Mouse (Mus musculus): Measurements from ENCODE around the gene Pcyt1b. TPM values are rescaled to one million over a fixed set of nuclear protein-coding genes. Genes with fewer than 3 reads are reported as not detected.

The Pcyt1b gene
- polyA plus RNA-seq, 1 experiment from 2014 or later, result 1.7 TPM

- H3K4me1 ChIP-seq (replicated peaks), result no peaks in the 10 kb centered on the region
- no peaks in the 10 kb centered on the region for H3K9me3 ChIP-seq
- no peak overlapping the region for H3K4me3 ChIP-seq (replicated peaks)
- no peak overlapping the region for H3K4me2 ChIP-seq (replicated peaks)
- 84% methylated on average over 6 of the region's 6 CpGs for WGBS
- H3K9ac ChIP-seq, result no peak overlapping the region
- no peaks in the 10 kb centered on the region for H3K36me3 ChIP-seq
- no peak overlapping the region for H3K27ac ChIP-seq
- no peak for ATAC-seq
- no peaks in the 10 kb centered on the region for H3K27me3 ChIP-seq (replicated peaks)
Measured at GRCm38 (mm10) chrX:93750566-93750965, 95.9 kb downstream of the Pcyt1b start.

- no peaks in the 10 kb centered on the region for H3K4me1 ChIP-seq (replicated peaks)
- ATAC-seq, result no peak
- WGBS, result 68% methylated on average over 11 of the region's 11 CpGs
- no peak overlapping the region for H3K4me2 ChIP-seq (replicated peaks)
- H3K4me3 ChIP-seq (replicated peaks), result no peak overlapping the region
- H3K9me3 ChIP-seq, result no peaks in the 10 kb centered on the region
- no peaks in the 10 kb centered on the region; the same call in 1 of the 2 replicates for H3K27me3 ChIP-seq (replicated peaks)
- H3K36me3 ChIP-seq, result no peaks in the 10 kb centered on the region
- H3K27ac ChIP-seq, result no peak overlapping the region
- no peak overlapping the region for H3K9ac ChIP-seq
Measured at GRCm38 (mm10) chrX:93755210-93755842, 100.7 kb downstream of the Pcyt1b start.

- H3K9me3 ChIP-seq, result no peaks in the 10 kb centered on the region
- WGBS, result 54% methylated on average over 7 of the region's 7 CpGs
- no peaks in the 10 kb centered on the region for H3K36me3 ChIP-seq
- H3K4me3 ChIP-seq (replicated peaks), result no peak overlapping the region
- no peak overlapping the region for H3K27ac ChIP-seq
- no peak overlapping the region for H3K9ac ChIP-seq
- H3K4me2 ChIP-seq (replicated peaks), result no peak overlapping the region
- H3K4me1 ChIP-seq (replicated peaks), result no peaks in the 10 kb centered on the region
- peak; percentile 53; the same call in 1 of the 2 replicates for ATAC-seq
- no peaks in the 10 kb centered on the region; the same call in 1 of the 2 replicates for H3K27me3 ChIP-seq (replicated peaks)
Measured at GRCm38 (mm10) chrX:93756867-93757455, 102.3 kb downstream of the Pcyt1b start.

- Histone ChIP-seq H3K27ac (no peak overlapping the region), H3K4me3 (replicated peaks) (no peak overlapping the region), H3K4me2 (replicated peaks) (no peak overlapping the region), H3K9ac (no peak overlapping the region), H3K36me3 (no peaks in the 10 kb centered on the region), H3K4me1 (replicated peaks) (no peaks in the 10 kb centered on the region), H3K9me3 (no peaks in the 10 kb centered on the region), H3K27me3 (replicated peaks) (no peaks in the 10 kb centered on the region; the same call in 1 of the 2 replicates)
- no peak for ATAC-seq
- WGBS, result 67% methylated on average over 3 of the region's 3 CpGs
Measured at GRCm38 (mm10) chrX:93760770-93761169, 106.1 kb downstream of the Pcyt1b start.

- no peaks in the 10 kb centered on the region for H3K27me3 ChIP-seq (replicated peaks)
- no peak for ATAC-seq
- H3K9me3 ChIP-seq, result no peaks in the 10 kb centered on the region
- no peak overlapping the region for H3K27ac ChIP-seq
- H3K36me3 ChIP-seq, result no peaks in the 10 kb centered on the region
- 67% methylated on average over 1 of the region's 1 CpGs for WGBS
- no peak overlapping the region for H3K9ac ChIP-seq
- H3K4me1 ChIP-seq (replicated peaks), result no peaks in the 10 kb centered on the region
- H3K4me3 ChIP-seq (replicated peaks), result no peak overlapping the region
- H3K4me2 ChIP-seq (replicated peaks), result no peak overlapping the region
Measured at GRCm38 (mm10) chrX:93789562-93789961, 134.9 kb downstream of the Pcyt1b start.

GRCm38 (mm10) chrX:93793168-93793567 lies 138.5 kb downstream of the Pcyt1b start:
- Histone ChIP-seq H3K4me1 (replicated peaks) (no peaks in the 10 kb centered on the region), H3K4me2 (replicated peaks) (no peak overlapping the region), H3K9ac (no peak overlapping the region), H3K4me3 (replicated peaks) (no peak overlapping the region), H3K36me3 (no peaks in the 10 kb centered on the region), H3K9me3 (no peaks in the 10 kb centered on the region), H3K27me3 (replicated peaks) (no peaks in the 10 kb centered on the region), H3K27ac (no peak overlapping the region)
- no peak for ATAC-seq

Other genes with a start within 250 kb of the Pcyt1b start
- 15.2 and 17.9 TPM in 2 replicates for gene Pola1, start 22.7 kb upstream of the Pcyt1b start, polyA plus RNA-seq (2015; fragmentation: Nextera tagmentation; extraction: Ambion mirVana)
- gene Pdk3, start 177.3 kb downstream of the Pcyt1b start, polyA plus RNA-seq (2015; fragmentation: Nextera tagmentation; extraction: Ambion mirVana), result 55.3 and 57.8 TPM in 2 replicates

All from intestine, embryonic 15.5 days (tissue).